Mouse (Mus musculus) left cerebral cortex, adult 6 months (tissue): Measurements from ENCODE around the gene Tmem33. TPM values are rescaled to one million over a fixed set of nuclear protein-coding genes. Genes with fewer than 3 reads are reported as not detected.

Experiments
- long read RNA-seq, 2 experiments: library from polyadenylated mRNA; unstranded; transcript quantifications; one replicate each; pipeline ENCODE4 v2.0.0; 2019 to 2020
- polyA plus RNA-seq: library from polyadenylated mRNA; unstranded; fragments of <200 nt; fragmentation: Nextera tagmentation; gene quantifications from 2 replicates; pipeline ENCODE4 v1.2.3, GENCODE M21; 2021

Gene Tmem33
- polyA plus RNA-seq, result 112 and 127 TPM in 2 replicates
- long read RNA-seq, experiment 1, full-length matches to known transcripts, result 377 of 441 reads
- long read RNA-seq, experiment 1, partial matches to known transcripts, result 28 of 441 reads
- long read RNA-seq, experiment 1, other reads (novel, unspliced or antisense), result 36 of 441 reads
- long read RNA-seq, experiment 2, full-length matches to known transcripts, result 79 of 121 reads
- long read RNA-seq, experiment 2, partial matches to known transcripts, result 14 of 121 reads
- long read RNA-seq, experiment 2, other reads (novel, unspliced or antisense), result 28 of 121 reads

GRCm38 (mm10) chr5:67260531-67261371 lies at the start of gene Tmem33:
Gene Tmem33 (plus strand): TSS chr5:67260565.

DNA sequence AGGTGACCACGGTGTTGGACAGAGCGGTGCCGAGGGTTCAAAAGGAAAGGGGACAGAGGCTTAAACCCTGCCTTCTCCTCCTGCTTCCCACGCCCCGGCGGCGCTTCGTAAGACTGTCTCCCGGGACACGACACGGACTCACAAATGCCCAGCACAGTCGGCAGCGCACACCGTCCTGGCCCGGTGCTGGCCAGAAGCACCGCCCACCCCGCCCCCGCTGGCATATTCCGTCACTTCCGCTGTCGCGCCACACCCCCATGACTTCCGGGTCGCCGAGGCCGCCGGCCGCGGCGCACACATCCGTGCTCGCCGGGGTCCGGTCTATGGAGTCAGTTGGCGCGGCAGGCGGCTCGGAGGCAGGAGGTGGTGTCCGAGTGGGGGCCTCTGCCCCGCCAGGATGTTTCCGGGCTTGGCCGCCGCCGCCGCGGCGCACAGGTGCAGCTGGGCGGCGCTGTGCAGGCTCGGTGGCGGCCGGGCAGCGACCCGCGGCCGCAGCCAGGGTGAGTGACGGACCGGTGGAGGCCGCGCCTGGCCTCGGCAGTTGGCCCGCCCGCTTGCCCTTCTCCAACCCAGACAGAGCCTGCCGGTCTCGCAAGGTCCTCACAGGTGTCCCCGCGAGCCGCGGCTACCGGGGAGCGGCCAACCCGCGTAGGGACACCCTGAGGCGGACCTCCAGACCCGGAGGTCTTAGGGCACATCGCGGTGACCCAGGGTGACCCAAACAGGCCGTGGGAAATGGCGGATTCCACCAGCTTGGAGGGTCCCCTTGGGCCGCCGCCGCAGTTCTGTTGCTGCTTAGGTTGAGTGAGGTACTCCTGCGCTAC lies 46.5 kb downstream of the Tmem33 start, which contains the start of gene Slc30a9:
TSS of gene Slc30a9 (plus strand) at position 258 of the 824 bp plus-strand sequence.

Other genes with a start within 250 kb of the Tmem33 start
- not detected in 2 replicates for gene Phox2b, start 161.3 kb upstream of the Tmem33 start, polyA plus RNA-seq
- 59.0 and 110 TPM in 2 replicates for gene Slc30a9, start 46.4 kb downstream of the Tmem33 start, polyA plus RNA-seq
- gene Bend4, start 167.7 kb downstream of the Tmem33 start, polyA plus RNA-seq, result 3.6 and 4.1 TPM in 2 replicates